Mouse (Mus musculus) midbrain, embryonic 16.5 days (tissue): ENCODE results near the gene Zfp74. TPM values are rescaled to one million over a fixed set of nuclear protein-coding genes. Genes with fewer than 3 reads are reported as not detected.
A peak's percentile ranks its signal among the peaks of the same experiment; 100 is the strongest.

Source experiments
- ATAC-seq: fragments of 200-750 bp; cut with Nextera tagmentation; 2 replicates; pipeline ENCODE4 v1.8.0; 2017; ENCODE audit warnings: moderate TSS enrichment
- H3K27ac ChIP-seq: fragments of 300-500 bp; sonication (generic); 2 replicates; pipeline ENCODE4 v1.5.1; 2014; ENCODE audit warnings: mild to moderate bottlenecking, low read length, mixed read lengths
- H3K27me3 ChIP-seq: fragments of 300-500 bp; sonication (generic); 2 replicates; pipeline ENCODE4 v1.6.1; 2014; ENCODE audit warnings: low read depth, low read length, mixed read lengths; ENCODE audit not compliant: control insufficient read depth, insufficient read depth
- H3K36me3 ChIP-seq: fragments of 300-500 bp; sonication (generic); 2 replicates; pipeline ENCODE4 v1.6.1; 2014; ENCODE audit warnings: mild to moderate bottlenecking, low read length, moderate library complexity, mixed read lengths; ENCODE audit not compliant: control insufficient read depth, insufficient read depth
- H3K4me1 ChIP-seq: fragments of 300-500 bp; sonication (generic); 2 replicates; pipeline ENCODE4 v1.6.1; 2014; ENCODE audit warnings: mild to moderate bottlenecking, low read length, mixed read lengths; ENCODE audit not compliant: control insufficient read depth, insufficient read depth
- H3K4me2 ChIP-seq: fragments of 300-500 bp; sonication (generic); 2 replicates; pipeline ENCODE4 v1.6.1; 2014; ENCODE audit warnings: mild to moderate bottlenecking, low read length, mixed read lengths
- H3K4me3 ChIP-seq: fragments of 300-500 bp; sonication (generic); 2 replicates; pipeline ENCODE4 v1.5.1; 2014; ENCODE audit warnings: low read depth, mild to moderate bottlenecking, low read length, moderate library complexity, mixed read lengths
- H3K9ac ChIP-seq: fragments of 300-500 bp; sonication (generic); 2 replicates; pipeline ENCODE4 v1.6.1; 2014; ENCODE audit warnings: low read depth, low read length, mixed read lengths
- H3K9me3 ChIP-seq: fragments of 300-500 bp; sonication (generic); replicated peaks from 2 replicates; pipeline ENCODE4 v1.6.1; 2014; ENCODE audit warnings: mild to moderate bottlenecking, low read length, mixed read lengths; ENCODE audit not compliant: control insufficient read depth, poor library complexity, severe bottlenecking
- WGBS: fragments of 180-500 bp; shearing (Covaris S2); extraction: QIAGEN DNeasy Blood & Tissue Kit; methylation state at CpG from one replicate; pipeline ENCODE4 v1.1.7; 2014; 5-methylcytosine and 5-hydroxymethylcytosine counted together
- polyA plus RNA-seq: library from polyadenylated mRNA; unstranded; fragments of >200 nt; fragmentation: Nextera tagmentation; extraction: Ambion mirVana; gene quantifications from 2 replicates; pipeline ENCODE4 v1.2.1, GENCODE M21; 2015

The Zfp74 gene
- polyA plus RNA-seq, 1 experiment from 2014 or later, result 26.7 TPM

DNA sequence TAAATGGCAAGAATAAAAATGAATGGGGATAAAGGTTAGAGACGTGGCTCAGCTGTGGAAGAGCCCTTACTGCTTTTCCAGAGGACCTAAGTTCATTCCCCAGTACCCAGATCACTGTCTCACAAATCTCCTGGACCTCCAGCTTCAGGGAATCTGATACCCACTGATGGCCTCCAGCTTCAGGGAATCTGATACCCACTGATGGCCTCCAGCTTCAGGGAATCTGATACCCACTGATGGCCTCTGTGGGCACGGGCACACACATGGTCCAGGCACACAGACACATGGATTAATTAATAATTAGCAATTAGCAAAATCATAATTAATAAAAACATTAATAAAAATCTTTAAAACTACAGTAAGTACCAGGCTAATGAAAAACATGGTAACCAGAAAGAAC lies 31.1 kb downstream of the Zfp74 start:
- Histone ChIP-seq H3K9ac (no peak overlapping the region), H3K4me3 (no peak overlapping the region), H3K4me2 (no peak overlapping the region), H3K36me3 (no peaks in the 10 kb centered on the region), H3K9me3 (no peaks in the 10 kb centered on the region), H3K4me1 (no peaks in the 10 kb centered on the region), H3K27ac (no peak overlapping the region), H3K27me3 (no peaks in the 10 kb centered on the region)
- WGBS, result 81% methylated on average over 2 of the region's 2 CpGs
- no peak for ATAC-seq

DNA sequence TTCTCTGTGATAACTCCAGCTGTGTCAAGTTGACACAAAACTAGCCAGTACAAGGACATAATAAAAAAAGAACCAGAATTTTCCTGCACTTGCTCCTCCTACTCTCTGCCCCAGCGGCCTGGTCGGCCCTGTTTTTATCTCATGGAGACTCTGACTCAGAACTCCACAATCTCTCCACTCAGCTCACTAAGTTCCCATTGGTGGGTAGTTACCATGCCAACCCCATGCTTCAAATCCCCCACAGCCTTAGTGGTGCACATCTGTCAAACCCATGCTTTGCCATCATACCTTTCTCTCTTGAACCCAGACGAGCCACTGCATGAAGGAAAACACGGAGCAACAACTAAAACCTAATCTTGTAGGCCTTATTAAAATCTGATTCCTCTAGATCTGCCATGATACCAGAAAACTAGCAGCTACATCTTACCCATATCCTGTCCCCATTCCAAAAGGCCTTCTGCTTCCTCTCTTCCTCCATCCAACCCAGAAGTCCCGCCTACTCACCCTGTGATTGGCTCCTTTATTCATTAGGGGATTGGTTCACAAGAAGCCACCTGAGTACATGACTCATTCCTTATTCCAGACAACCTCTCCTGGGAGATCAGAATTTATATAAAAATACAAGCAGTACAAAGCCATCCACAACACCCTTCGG lies 32.3 kb downstream of the Zfp74 start:
- WGBS, result 85% methylated on average over 6 of the region's 6 CpGs
- no peak overlapping the region for H3K4me2 ChIP-seq

DNA sequence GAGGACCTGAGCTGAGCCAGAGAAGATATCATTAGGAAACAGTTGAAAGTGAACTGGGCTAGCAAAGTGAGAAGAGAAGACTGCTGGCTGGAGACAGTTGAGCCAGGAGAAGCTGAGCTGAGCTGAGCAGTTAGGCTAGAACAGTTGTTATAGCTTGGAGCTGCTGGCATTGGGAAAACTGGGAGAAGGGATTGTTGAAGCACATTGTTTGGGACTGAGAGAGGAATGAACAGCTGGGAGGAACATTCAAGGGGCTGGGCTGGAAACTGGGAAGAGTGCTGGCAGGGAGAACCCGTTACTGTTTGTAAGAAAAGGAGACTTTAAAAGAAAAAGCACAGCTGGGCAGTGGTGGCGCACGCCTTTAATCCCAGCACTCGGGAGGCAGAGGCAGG lies 35.8 kb downstream of the Zfp74 start:
- H3K27me3 ChIP-seq, result no peaks in the 10 kb centered on the region
- ATAC-seq, result no peak
- no peak overlapping the region for H3K27ac ChIP-seq
- peaks cover 31% of the 10 kb centered on the region for H3K36me3 ChIP-seq
- WGBS, result 84% methylated on average over 4 of the region's 4 CpGs
- H3K4me1 ChIP-seq, result no peaks in the 10 kb centered on the region
- no peak overlapping the region for H3K9ac ChIP-seq
- H3K4me3 ChIP-seq, result no peak overlapping the region
- no peaks in the 10 kb centered on the region for H3K9me3 ChIP-seq
- H3K4me2 ChIP-seq, result no peak overlapping the region

More for the DNA sequence above, 32.3 kb downstream of the Zfp74 start:
- no peak overlapping the region for H3K9ac ChIP-seq
- no peaks in the 10 kb centered on the region for H3K27me3 ChIP-seq
- no peak overlapping the region for H3K27ac ChIP-seq
- H3K9me3 ChIP-seq, result no peaks in the 10 kb centered on the region
- no peak overlapping the region for H3K4me3 ChIP-seq
- no peaks in the 10 kb centered on the region for H3K4me1 ChIP-seq
- peaks cover 6% of the 10 kb centered on the region for H3K36me3 ChIP-seq
- no peak for ATAC-seq

DNA sequence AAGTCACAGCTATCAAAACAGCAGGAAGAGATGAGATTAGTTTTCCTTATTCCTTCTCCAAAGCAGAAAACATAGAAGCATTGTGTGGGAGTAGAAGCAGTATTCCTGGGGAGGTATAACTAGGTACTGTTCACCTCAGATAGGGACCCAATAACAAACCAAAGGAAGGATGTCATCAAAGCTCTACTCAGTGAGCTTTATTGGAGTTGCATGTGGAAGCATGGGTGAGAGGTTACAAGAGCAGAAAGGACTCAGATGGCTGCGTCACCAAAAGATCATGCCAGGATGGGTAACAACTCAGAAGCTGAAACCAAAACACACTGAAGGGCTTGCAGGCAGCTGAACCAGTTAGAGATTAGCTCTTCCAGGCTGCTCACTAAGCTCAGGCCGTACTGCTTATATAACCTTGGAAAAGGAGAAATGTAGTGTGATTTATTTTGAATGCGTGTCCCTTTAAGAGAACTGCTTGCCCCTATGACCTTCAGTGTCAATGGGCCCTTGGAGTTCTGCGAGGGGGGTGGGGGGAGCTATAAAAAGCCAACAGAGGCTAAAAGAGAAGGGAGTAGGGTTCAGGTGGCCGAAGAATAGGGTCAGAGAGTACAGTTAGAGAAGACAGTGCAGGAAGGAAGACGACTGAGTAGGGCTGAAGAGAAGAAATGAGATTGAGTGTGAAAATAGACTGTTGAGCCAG lies 36.4 kb downstream of the Zfp74 start:
- Histone ChIP-seq H3K27me3 (no peaks in the 10 kb centered on the region), H3K36me3 (peaks cover 31% of the 10 kb centered on the region), H3K27ac (no peak overlapping the region), H3K4me1 (no peaks in the 10 kb centered on the region), H3K4me3 (no peak overlapping the region), H3K9ac (no peak overlapping the region), H3K9me3 (no peaks in the 10 kb centered on the region), H3K4me2 (no peak overlapping the region)
- ATAC-seq, result no peak
- WGBS, result 75% methylated on average over 6 of the region's 6 CpGs

DNA sequence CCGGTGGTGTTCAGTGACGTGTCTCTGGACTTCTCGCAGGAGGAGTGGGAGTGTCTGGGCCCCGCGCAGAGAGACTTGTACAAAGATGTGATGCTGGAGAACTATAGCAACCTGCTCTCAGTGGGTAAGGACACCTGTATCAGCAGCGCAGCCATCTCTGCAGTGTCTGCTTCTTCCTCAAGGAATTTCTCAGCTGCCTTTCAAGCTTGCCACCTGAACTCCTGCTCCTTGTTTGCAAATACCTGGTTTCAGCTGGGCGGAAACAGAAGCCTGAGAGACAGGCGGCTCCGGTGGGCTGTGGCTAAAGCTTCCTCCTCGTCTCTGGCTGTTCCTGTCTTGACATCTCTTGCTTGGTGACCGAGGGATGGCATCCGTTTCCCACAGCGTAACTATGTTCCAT lies 41.7 kb downstream of the Zfp74 start:
- no peak overlapping the region for H3K9ac ChIP-seq
- H3K4me3 ChIP-seq, result no peak overlapping the region
- no peak overlapping the region for H3K4me2 ChIP-seq
- 94% methylated on average over 13 of the region's 13 CpGs for WGBS
- H3K27ac ChIP-seq, result no peak overlapping the region
- no peaks in the 10 kb centered on the region for H3K27me3 ChIP-seq
- H3K36me3 ChIP-seq, result peaks cover 33% of the 10 kb centered on the region
- no peak for ATAC-seq
- H3K4me1 ChIP-seq, result peaks cover 23% of the 10 kb centered on the region
- H3K9me3 ChIP-seq, result no peaks in the 10 kb centered on the region

DNA sequence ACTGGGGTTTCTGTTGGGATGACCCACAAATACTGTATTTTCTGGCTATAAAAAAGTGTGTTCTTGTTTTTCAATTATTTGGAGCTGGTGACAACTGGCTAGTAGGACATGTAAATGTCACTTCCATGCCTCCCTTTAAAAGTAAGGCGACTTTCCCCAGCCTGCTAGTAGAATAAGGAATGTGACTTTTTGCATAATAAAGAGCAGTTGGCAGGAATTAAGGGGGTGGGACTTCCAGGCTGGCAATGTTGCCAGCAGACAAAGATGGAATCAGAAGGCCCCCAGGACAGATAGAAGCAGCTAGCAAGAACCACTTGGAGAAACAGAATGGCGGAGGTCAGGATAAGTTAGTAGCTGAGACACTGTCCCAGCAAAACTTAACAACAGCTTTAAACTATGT lies 43.6 kb downstream of the Zfp74 start:
- Histone ChIP-seq H3K9ac (no peak overlapping the region), H3K4me3 (no peak overlapping the region), H3K36me3 (peaks cover 23% of the 10 kb centered on the region), H3K4me2 (peak overlapping the region; percentile 59; the same call in 1 of the 2 replicates), H3K27me3 (no peaks in the 10 kb centered on the region), H3K9me3 (no peaks in the 10 kb centered on the region), H3K27ac (no peak overlapping the region), H3K4me1 (peaks cover 27% of the 10 kb centered on the region)
- 53% methylated on average over 2 of the region's 2 CpGs for WGBS
- ATAC-seq, result no peak

DNA sequence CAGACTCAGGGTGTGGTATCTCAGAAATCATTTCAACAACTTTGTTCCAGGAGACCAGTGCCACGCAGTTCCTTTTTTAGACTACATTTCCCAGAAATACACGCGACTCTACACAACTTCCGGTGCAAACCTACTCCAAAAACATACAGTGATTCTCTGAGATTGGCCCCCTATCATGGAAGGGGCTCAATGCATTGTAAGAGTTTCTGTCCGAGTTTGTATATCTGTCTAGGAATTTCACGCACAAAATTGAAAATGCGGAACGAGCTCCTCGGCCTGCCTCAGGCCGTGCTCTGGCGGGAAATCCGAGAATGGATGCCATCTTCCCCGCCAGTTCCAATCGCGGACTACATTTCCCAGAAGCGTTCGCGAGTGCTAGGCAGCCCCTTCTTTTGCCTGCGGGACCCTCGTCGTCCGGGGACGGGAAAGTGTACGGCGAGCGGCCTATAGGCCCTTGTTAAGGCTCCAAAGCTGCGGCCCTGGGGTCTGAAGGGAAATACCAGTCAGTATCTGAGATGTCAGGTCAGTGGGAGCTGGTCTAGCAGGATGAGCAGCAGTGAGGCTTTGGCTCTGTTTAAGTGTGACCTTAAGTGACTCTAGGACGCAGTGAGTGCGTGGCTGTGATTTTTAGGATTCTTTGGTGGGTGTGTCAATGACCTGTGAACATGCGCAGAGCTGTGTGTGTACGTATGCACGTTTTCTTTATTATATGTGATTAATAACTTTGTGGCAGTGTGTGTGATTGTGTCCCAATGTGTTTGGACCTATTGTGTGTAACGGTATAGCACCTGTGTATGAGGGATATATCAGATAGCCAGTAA lies 45.5 kb downstream of the Zfp74 start, which contains the start of gene Zfp383:
Gene Zfp383, plus strand, starts transcription at position 94 of the 821 bp plus-strand sequence.
- WGBS, result under 1% methylated on average over 33 of the region's 33 CpGs
- H3K27ac ChIP-seq, result peak within 1 kb of the TSS; percentile 85
- ATAC-seq, result peak; percentile 82
- no peaks in the 10 kb centered on the region for H3K9me3 ChIP-seq
- H3K4me1 ChIP-seq, result peaks cover 30% of the 10 kb centered on the region
- H3K4me3 ChIP-seq, result peak within 1 kb of the TSS; percentile 70
- H3K27me3 ChIP-seq, result no peaks in the 10 kb centered on the region
- peak within 1 kb of the TSS; percentile 65 for H3K9ac ChIP-seq
- peak within 1 kb of the TSS; percentile 60 for H3K4me2 ChIP-seq
- H3K36me3 ChIP-seq, result peaks cover 10% of the 10 kb centered on the region

DNA sequence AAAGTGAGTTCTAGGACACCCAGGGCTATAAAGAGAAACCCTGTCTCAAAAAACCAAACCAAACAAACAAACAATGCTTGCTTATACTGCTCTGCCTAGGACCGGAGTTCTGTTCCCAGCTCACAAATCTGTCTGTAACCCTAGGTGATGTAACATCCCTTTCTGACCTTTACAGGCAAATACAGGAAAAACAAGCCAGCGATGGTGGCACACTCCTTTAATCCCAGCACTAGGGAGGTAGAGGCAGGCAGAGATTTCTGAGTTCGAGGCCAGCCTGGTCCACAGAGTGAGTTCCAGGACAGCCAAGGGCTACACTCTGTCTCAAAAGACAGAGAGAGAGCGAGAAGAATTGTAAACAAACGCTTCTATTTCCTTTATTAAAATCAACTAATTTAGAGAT lies 46.7 kb downstream of the Zfp74 start:
- Histone ChIP-seq H3K9ac (no peak overlapping the region), H3K27me3 (no peaks in the 10 kb centered on the region), H3K36me3 (peaks cover 13% of the 10 kb centered on the region), H3K4me3 (peak overlapping the region; percentile 70), H3K4me2 (peak overlapping the region; percentile 60), H3K27ac (peak overlapping the region; percentile 85), H3K9me3 (no peaks in the 10 kb centered on the region), H3K4me1 (peaks cover 30% of the 10 kb centered on the region)
- WGBS, result 91% methylated on average over 5 of the region's 5 CpGs
- ATAC-seq, result no peak
